ENCODE assay signal across 8 mouse cellular contexts in genomic region chr15:80233733-80234509, GRCm38 (mm10). TPM values are rescaled to one million over a fixed set of nuclear protein-coding genes. Genes with fewer than 3 reads are reported as not detected.
A peak's percentile ranks its signal among the peaks of the same experiment; 100 is the strongest.
DNase-seq lines count a peak whose midpoint lies in the region; ATAC-seq lines count a peak whose summit lies in the region.

TSS of gene Mief1 (plus strand) at chr15:80234018.

- DNase-seq in adrenal gland, adult (ENCODE audit: inconsistent age in 2 of 2, low spot score in 1 of 2) = peak; percentile 99
- DNase-seq in embryo, embryonic 10.5 days (ENCODE audit: low spot score) = peak; percentile 97
- DNase-seq in gastrocnemius, postnatal 25 days = peak; percentile 98
- peak; percentile 97 for DNase-seq in intestine, embryonic 14.5 days (ENCODE audit: low spot score)
- DNase-seq in left cerebral cortex, postnatal 14 days (ENCODE audit: low spot score in 2 of 2) = peak; percentile 96
- DNase-seq in mesoderm, embryonic 11.5 days (ENCODE audit: low read depth, low spot score) = peak; percentile 99
- DNase-seq in right cerebral cortex, postnatal 36 days (ENCODE audit: low spot score in 2 of 2) = peak; percentile 97 to 98
- peak; percentile 98 for DNase-seq in yolk sac, embryonic 10.5 days (ENCODE audit: low spot score)

- peaks cover 15% of the 10 kb centered on the region for H3K4me1 ChIP-seq in intestine, embryonic 14.5 days (replicated peaks; ENCODE audit: control insufficient read depth, insufficient read depth, low read length)

- peaks cover 33% of the 10 kb centered on the region for H3K36me3 ChIP-seq in intestine, embryonic 14.5 days (ENCODE audit: control insufficient read depth, insufficient read depth, low read length)

- ATAC-seq in intestine, embryonic 14.5 days (replicated peaks; ENCODE audit: low FRiP score, low TSS enrichment, low read depth) = peak; percentile 98

- peak within 1 kb of the TSS; percentile 72 for H3K27ac ChIP-seq in intestine, embryonic 14.5 days (ENCODE audit: low read depth)

- H3K27me3 ChIP-seq in intestine, embryonic 14.5 days (replicated peaks; ENCODE audit: control insufficient read depth, insufficient read depth, low read length) = no peaks in the 10 kb centered on the region

- under 1% methylated on average over 64 of the region's 67 CpGs for WGBS in intestine, embryonic 14.5 days

- intact Hi-C loops in left cerebral cortex, postnatal 14 days (cut with DNase I) = loop anchor here (5.0 kb wide), 1 partner anchor 97 kb away; no protein-coding TSS in a partner anchor

- peak within 1 kb of the TSS; percentile 99 for H3K4me3 ChIP-seq in intestine, embryonic 14.5 days (ENCODE audit: low read depth, low read length)

- H3K9ac ChIP-seq in intestine, embryonic 14.5 days (ENCODE audit: low read length) = peak within 1 kb of the TSS; percentile 89

- H3K4me2 ChIP-seq in intestine, embryonic 14.5 days (ENCODE audit: low read length) = peak within 1 kb of the TSS; percentile 85

- H3K9me3 ChIP-seq in intestine, embryonic 14.5 days (ENCODE audit: control insufficient read depth, low read length) = no peaks in the 10 kb centered on the region

RNA-seq across cellular contexts. Expression of gene Mief1, which starts in this region (rescaled TPM):
- 10 to 100 TPM; 19.5 to 23.2 TPM for total RNA-seq in gastrocnemius, postnatal 25 days (2021)
- polyA plus RNA-seq in intestine, embryonic 14.5 days (2014; fragmentation: Nextera tagmentation; extraction: Ambion mirVana) = 32.0 and 38.8 TPM in 2 replicates
- 10 to 100 TPM; 30.7 to 31.4 TPM for total RNA-seq in left cerebral cortex, postnatal 14 days (2021)

Comparison
In these comparisons a context has a peak if more than half of its experiments do, and no peak if none do; other contexts are left out.
1. Peak in every context shown above with its lines: DNase-seq, ATAC-seq, H3K4me3 ChIP-seq and H3K27ac ChIP-seq.